Mouse (Mus musculus) hindlimb bud, embryonic 11.5 days (tissue): ENCODE measurements around the gene Rp2.
"Not testable (repeated sequence)": the region's sequence is repeated elsewhere in the genome, so short reads cannot be mapped to it uniquely, and the experiment has no call there.

ENCODE experiments used
- DNase-seq: peaks from one replicate; pipeline ENCODE4 v3.0.0-alpha.2; 2012; ENCODE audit warnings: low read depth, low spot score; ENCODE audit errors: extremely low spot score

Rp2 gene

GRCm38 (mm10) chrX:20364391-20365365 is at the start of gene Rp2:
Gene Rp2 (plus strand): TSS chrX:20364481.
- no peak for DNase-seq

GRCm38 (mm10) chrX:20332756-20333155 is 31.5 kb upstream of the Rp2 start:
- no peak for DNase-seq

GRCm38 (mm10) chrX:20335722-20336121 is 28.6 kb upstream of the Rp2 start:
- DNase-seq = no peak

GRCm38 (mm10) chrX:20344980-20345379 is 19.3 kb upstream of the Rp2 start:
- DNase-seq = no peak

GRCm38 (mm10) chrX:20346355-20346754 is 17.9 kb upstream of the Rp2 start:
- DNase-seq = no peak

GRCm38 (mm10) chrX:20350241-20350640 is 14.0 kb upstream of the Rp2 start:
- DNase-seq = not testable (repeated sequence)

GRCm38 (mm10) chrX:20355283-20355682 is 9.0 kb upstream of the Rp2 start:
- DNase-seq = no peak

- DNase-seq = no peak
Observed at GRCm38 (mm10) chrX:20356309-20356708, 8.0 kb upstream of the Rp2 start.

- no peak for DNase-seq
Observed at GRCm38 (mm10) chrX:20366036-20366435, 1.8 kb downstream of the Rp2 start.

GRCm38 (mm10) chrX:20379347-20380014 is 15.2 kb downstream of the Rp2 start:
- DNase-seq = no peak

- DNase-seq = no peak
Observed at GRCm38 (mm10) chrX:20382260-20382659, 18.0 kb downstream of the Rp2 start.

- DNase-seq = no peak
Observed at GRCm38 (mm10) chrX:20387006-20387405, 22.7 kb downstream of the Rp2 start.

GRCm38 (mm10) chrX:20391964-20392363 is 27.7 kb downstream of the Rp2 start:
- DNase-seq = not testable (repeated sequence)

GRCm38 (mm10) chrX:20392942-20393341 is 28.7 kb downstream of the Rp2 start:
- DNase-seq = no peak

- no peak for DNase-seq
Observed at GRCm38 (mm10) chrX:20404068-20404467, 39.8 kb downstream of the Rp2 start.

GRCm38 (mm10) chrX:20406909-20407308 is 42.6 kb downstream of the Rp2 start:
- DNase-seq = no peak

- no peak for DNase-seq
Observed at GRCm38 (mm10) chrX:20407676-20408075, 43.4 kb downstream of the Rp2 start.

GRCm38 (mm10) chrX:20411382-20411781 is 47.1 kb downstream of the Rp2 start:
- DNase-seq = no peak

GRCm38 (mm10) chrX:20412221-20412620 is 47.9 kb downstream of the Rp2 start:
- no peak for DNase-seq

GRCm38 (mm10) chrX:20414885-20415622 is 50.8 kb downstream of the Rp2 start:
- no peak for DNase-seq

GRCm38 (mm10) chrX:20418461-20418860 is 54.2 kb downstream of the Rp2 start:
- DNase-seq = no peak
